Mouse (Mus musculus) pancreas, adult 10 weeks (tissue): ENCODE data around the gene Vinac1. TPM values are rescaled to one million over a fixed set of nuclear protein-coding genes. Genes with fewer than 3 reads are reported as not detected.

Experiments used
- polyA plus RNA-seq: library from polyadenylated mRNA; stranded (reverse); fragments of 350-450 nt; fragmentation: Illumina TruSeq; extraction: RNeasy Lipid Tissue Mini Kit (QIAGEN cat#74804); gene quantifications from one replicate; pipeline ENCODE4 v1.2.3, GENCODE M21; 2015; ENCODE audit warnings: low read depth, low replicate concordance; ENCODE audit not compliant: insufficient read depth

Gene Vinac1
- not detected for polyA plus RNA-seq

GRCm38 (mm10) chr2:129047811-129048210 lies at the start of gene Vinac1:
TSS of gene Vinac1 (minus strand) at chr2:129048172.

GRCm38 (mm10) chr2:129065437-129066282 lies 17.7 kb upstream of the Vinac1 start, which contains the start of gene Ttl:
TSS of gene Ttl (plus strand) at chr2:129065942.

Other genes starting within 250 kb of the Vinac1 start
- gene Tmem87b, start 230.1 kb downstream of the Vinac1 start, polyA plus RNA-seq, result 10.0 TPM
- gene Fbln7, start 185.2 kb downstream of the Vinac1 start, polyA plus RNA-seq, result 0.46 TPM
- 1.7 TPM for gene Zc3h8, start 104.1 kb downstream of the Vinac1 start, polyA plus RNA-seq
- gene Zc3h6, start 80.8 kb downstream of the Vinac1 start, polyA plus RNA-seq, result 1.1 TPM
- 2.0 TPM for gene Gm10762, start 80.4 kb downstream of the Vinac1 start, polyA plus RNA-seq
- gene Ttl, start 17.8 kb upstream of the Vinac1 start, polyA plus RNA-seq, result 2.0 TPM
- gene Polr1b, start 52.8 kb upstream of the Vinac1 start, polyA plus RNA-seq, result 7.0 TPM
- gene Chchd5, start 81.5 kb upstream of the Vinac1 start, polyA plus RNA-seq, result 6.9 TPM
- gene Slc20a1, start 150.6 kb upstream of the Vinac1 start, polyA plus RNA-seq, result 5.1 TPM
- 0.26 TPM for gene Ckap2l, start 249.0 kb upstream of the Vinac1 start, polyA plus RNA-seq